Mouse (Mus musculus): ENCODE results near the gene Usp44. TPM values are rescaled to one million over a fixed set of nuclear protein-coding genes. Genes with fewer than 3 reads are reported as not detected.

Usp44 gene
- total and polyA plus RNA-seq, 3 experiments = 2.9 to 28.2 (median 4.6) TPM

GRCm38 (mm10) chr10:93899907-93900306 lies 68.6 kb downstream of the Usp44 start:
- Histone ChIP-seq H3K79me2 (replicated peaks; ENCODE audit: control insufficient read depth, extremely low read depth, insufficient read depth, poor library complexity, severe bottlenecking) (no peaks in the 10 kb centered on the region), H3K9ac (ENCODE audit: insufficient read depth, low read depth) (no peak overlapping the region), H3K4me1 (ENCODE audit: control insufficient read depth in 1 of 2, insufficient read depth in 2 of 2) (no peaks in the 10 kb centered on the region), H3K36me3 (replicated peaks in 1 of 2; ENCODE audit: control insufficient read depth in 1 of 2, insufficient read depth in 1 of 2, low read length in 1 of 2) (no peaks in the 10 kb centered on the region), H3K4me2 (ENCODE audit: insufficient read depth, low read depth, poor library complexity, severe bottlenecking) (no peak overlapping the region), H3K9me3 (replicated peaks; ENCODE audit: low read length) (peaks cover 2% of the 10 kb centered on the region), H3K27me3 (replicated peaks) (peaks cover 2% of the 10 kb centered on the region), H3K4me3 (replicated peaks in 1 of 3; ENCODE audit: low read depth in 2 of 3, low read length in 2 of 3, poor library complexity in 1 of 3) (no peak overlapping the region), H3K27ac (ENCODE audit: insufficient read depth, low read depth) (no peak overlapping the region)
- dilution Hi-C loops (cut with MboI; ENCODE audit: extremely low pct_ligation_motif_present, extremely low pct_unique_long_range_greater_than_20kb, low sequenced_read_pairs) = no loop called here
- in situ Hi-C loops (cut with MboI; ENCODE audit: low pct_ligation_motif_present, low pct_unique_long_range_greater_than_20kb, low sequenced_read_pairs) = no loop called here
- no peak for DNase-seq (ENCODE audit: extremely low read depth)
- TF ChIP-seq MAFK (IDR thresholded peaks at IDR 0.05; ENCODE audit: insufficient replicate concordance, low read length) (no peak), MEF2A (IDR thresholded peaks at IDR 0.05; ENCODE audit: borderline replicate concordance, low read depth, low read length) (no peak), E2F4 (IDR thresholded peaks at IDR 0.05; ENCODE audit: insufficient replicate concordance, low read depth, low read length) (no peak)

GRCm38 (mm10) chr10:93907376-93907775 lies 76.0 kb downstream of the Usp44 start:
- in situ Hi-C loops (cut with MboI; ENCODE audit: low pct_ligation_motif_present, low pct_unique_long_range_greater_than_20kb, low sequenced_read_pairs) (no loop called here), dilution Hi-C loops (cut with MboI; ENCODE audit: extremely low pct_ligation_motif_present, extremely low pct_unique_long_range_greater_than_20kb, low sequenced_read_pairs) (no loop called here)
- no peaks in the 10 kb centered on the region for H3K27me3 ChIP-seq (replicated peaks)
- no peak overlapping the region for H3K9ac ChIP-seq (ENCODE audit: insufficient read depth, low read depth)
- H3K4me1 ChIP-seq (ENCODE audit: control insufficient read depth in 1 of 2, insufficient read depth in 2 of 2) = peaks cover 6 to 16% of the 10 kb centered on the region in 2 experiments; a peak in 3 of 4 replicates
- no peak overlapping the region for H3K4me3 ChIP-seq (replicated peaks in 1 of 3; ENCODE audit: low read depth in 2 of 3, low read length in 2 of 3, poor library complexity in 1 of 3)
- peaks cover 2% of the 10 kb centered on the region for H3K9me3 ChIP-seq (replicated peaks; ENCODE audit: low read length)
- TF ChIP-seq CHD1 (IDR thresholded peaks at IDR 0.05; ENCODE audit: low read depth, low read length) (no peak), IRF4 (IDR thresholded peaks at IDR 0.05; ENCODE audit: low read depth, low read length) (no peak), MAZ (IDR thresholded peaks at IDR 0.05; ENCODE audit: low read depth, low read length) (no peak), MYC (IDR thresholded peaks at IDR 0.05; ENCODE audit: low read depth, low read length) (no peak), ZMIZ1 (IDR thresholded peaks at IDR 0.05; ENCODE audit: low read depth, low read length) (no peak), E2F4 (IDR thresholded peaks at IDR 0.05; ENCODE audit: insufficient replicate concordance, low read depth, low read length) (no peak), USF2 (conservative IDR thresholded peaks at IDR 0.05; ENCODE audit: low read depth, low read length) (no peak), NELFE (IDR thresholded peaks at IDR 0.05; ENCODE audit: low read depth, low read length) (no peak), RAD21 (IDR thresholded peaks at IDR 0.05; ENCODE audit: low read depth, low read length) (no peak), MXI1 (IDR thresholded peaks at IDR 0.05; ENCODE audit: low read depth, low read length) (no peak), MEF2A (IDR thresholded peaks at IDR 0.05; ENCODE audit: borderline replicate concordance, low read depth, low read length) (no peak), MAFK (IDR thresholded peaks at IDR 0.05; ENCODE audit: insufficient replicate concordance, low read length) (no peak), POLR2AphosphoS2 (IDR thresholded peaks at IDR 0.05; ENCODE audit: low read depth, low read length) (no peak), TCF12 (IDR thresholded peaks at IDR 0.05; ENCODE audit: low read depth, low read length) (no peak), ETS1 (conservative IDR thresholded peaks at IDR 0.05; ENCODE audit: low read depth, low read length) (no peak), HCFC1 (IDR thresholded peaks at IDR 0.05; ENCODE audit: low read depth, low read length) (no peak), GABPA (IDR thresholded peaks at IDR 0.05; ENCODE audit: insufficient replicate concordance, low read depth, low read length) (no peak), PAX5 (IDR thresholded peaks at IDR 0.05; ENCODE audit: low read length) (no peak)
- no peak overlapping the region for H3K27ac ChIP-seq (ENCODE audit: insufficient read depth, low read depth)
- no peaks in the 10 kb centered on the region for H3K36me3 ChIP-seq (replicated peaks in 1 of 2; ENCODE audit: control insufficient read depth in 1 of 2, insufficient read depth in 1 of 2, low read length in 1 of 2)
- no peaks in the 10 kb centered on the region for H3K79me2 ChIP-seq (replicated peaks; ENCODE audit: control insufficient read depth, extremely low read depth, insufficient read depth, poor library complexity, severe bottlenecking)
- DNase-seq (ENCODE audit: extremely low read depth) = no peak
- H3K4me2 ChIP-seq (ENCODE audit: insufficient read depth, low read depth, poor library complexity, severe bottlenecking) = no peak overlapping the region

Other genes starting within 250 kb of the Usp44 start
- gene Snrpf, start 241.8 kb upstream of the Usp44 start, total RNA-seq (2012; rRNA removed) = 184 and 191 TPM in 2 replicates
- gene Snrpf, start 241.8 kb upstream of the Usp44 start, total RNA-seq (2014; rRNA removed) = 186 and 207 TPM in 2 replicates
- 144 and 159 TPM in 2 replicates for gene Snrpf, start 241.8 kb upstream of the Usp44 start, polyA plus RNA-seq (2012; ENCODE audit: insufficient read length, low read depth)
- gene Ntn4, start 190.9 kb upstream of the Usp44 start, total RNA-seq (2012; rRNA removed) = not detected in 2 replicates
- gene Ntn4, start 190.9 kb upstream of the Usp44 start, total RNA-seq (2014; rRNA removed) = not detected in 2 replicates
- not detected in 2 replicates for gene Ntn4, start 190.9 kb upstream of the Usp44 start, polyA plus RNA-seq (2012; ENCODE audit: insufficient read length, low read depth)
- 183 and 217 TPM in 2 replicates for gene Metap2, start 65.5 kb downstream of the Usp44 start, total RNA-seq (2012; rRNA removed)
- gene Metap2, start 65.5 kb downstream of the Usp44 start, total RNA-seq (2014; rRNA removed) = 211 and 225 TPM in 2 replicates
- 710 and 994 TPM in 2 replicates for gene Metap2, start 65.5 kb downstream of the Usp44 start, polyA plus RNA-seq (2012; ENCODE audit: insufficient read length, low read depth)
- 18.0 and 18.8 TPM in 2 replicates for gene Vezt, start 204.3 kb downstream of the Usp44 start, total RNA-seq (2012; rRNA removed)
- gene Vezt, start 204.3 kb downstream of the Usp44 start, total RNA-seq (2014; rRNA removed) = 17.2 and 18.4 TPM in 2 replicates
- gene Vezt, start 204.3 kb downstream of the Usp44 start, polyA plus RNA-seq (2012; ENCODE audit: insufficient read length, low read depth) = 21.2 and 26.5 TPM in 2 replicates
- gene Fgd6, start 204.4 kb downstream of the Usp44 start, total RNA-seq (2012; rRNA removed) = 5.0 and 7.2 TPM in 2 replicates
- gene Fgd6, start 204.4 kb downstream of the Usp44 start, total RNA-seq (2014; rRNA removed) = 3.0 and 3.3 TPM in 2 replicates
- 4.7 and 5.0 TPM in 2 replicates for gene Fgd6, start 204.4 kb downstream of the Usp44 start, polyA plus RNA-seq (2012; ENCODE audit: insufficient read length, low read depth)

Measured in CH12.LX (cell line).